Mouse (Mus musculus) megakaryocyte, embryonic 14.5 days (primary cell): Measurements from ENCODE around the gene Hoxa10.

Experiments
- FLI1 ChIP-seq: IDR thresholded peaks from 2 replicates; pipeline ENCODE4 v1.6.1; 2012; ENCODE audit warnings: low read length, inconsistent platforms, mixed read lengths
- GATA1 ChIP-seq: IDR thresholded peaks from 3 replicates; pipeline ENCODE4 v1.6.1; 2012; ENCODE audit warnings: mixed read lengths, low read length, inconsistent platforms, borderline replicate concordance

DNA sequence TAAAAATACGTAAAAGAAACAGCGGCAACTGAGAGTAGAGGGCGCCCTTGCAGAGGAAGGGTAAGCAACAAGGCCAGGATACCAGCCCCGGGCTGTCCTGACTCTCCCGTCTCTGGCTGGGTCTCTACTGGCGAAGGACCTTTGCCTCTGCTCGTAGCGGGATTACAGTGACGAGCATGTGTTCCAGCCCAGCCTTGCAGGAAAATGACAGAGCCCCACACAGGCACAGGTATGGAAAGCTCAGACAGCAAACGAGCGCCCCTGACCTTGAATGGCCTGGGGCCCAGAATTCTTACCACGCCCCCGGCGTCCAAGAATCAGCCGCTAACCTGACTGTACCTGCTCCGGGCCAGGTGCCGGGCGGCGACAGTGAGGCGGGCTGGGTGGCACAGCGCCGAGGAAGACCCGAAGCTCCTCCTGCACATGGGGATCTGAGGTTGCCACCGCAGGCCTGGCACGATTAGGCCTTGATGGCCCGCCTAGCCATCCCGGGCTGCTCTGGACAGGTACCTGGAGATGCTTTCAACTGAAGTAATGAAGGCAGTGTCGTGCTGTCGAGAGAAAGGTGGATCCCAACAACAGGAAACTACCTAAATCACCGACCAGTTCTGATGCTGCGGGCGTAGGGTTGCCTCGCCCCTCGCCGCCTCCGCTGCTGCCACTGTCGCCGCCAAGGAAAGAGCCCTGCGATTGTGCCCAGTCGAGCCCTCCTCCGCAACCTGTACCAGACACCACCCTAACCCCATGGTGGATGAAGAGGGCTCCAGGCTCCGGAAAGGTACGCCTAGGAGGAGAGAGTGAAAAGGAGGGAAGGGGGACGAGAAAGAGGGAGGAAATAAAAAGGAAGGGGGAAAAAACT, 10.9 kb downstream of the Hoxa10 start:
- TF ChIP-seq GATA1 (no peak), FLI1 (no peak)
